Mouse (Mus musculus) CH12.LX (cell line): ENCODE data around the gene Cuedc2. TPM values are rescaled to one million over a fixed set of nuclear protein-coding genes. Genes with fewer than 3 reads are reported as not detected.

Experiments used
- DNase-seq: peaks from one replicate; pipeline ENCODE4 v3.0.0-alpha.2; 2013; ENCODE audit errors: extremely low read depth
- H3K27ac ChIP-seq: 2 replicates; pipeline ENCODE4 v1.5.1; 2012; ENCODE audit warnings: low read depth, mild to moderate bottlenecking, control low read depth, moderate library complexity; ENCODE audit not compliant: insufficient read depth
- H3K27me3 ChIP-seq: replicated peaks from 2 replicates; pipeline ENCODE3; 2012; ENCODE audit warnings: inconsistent platforms
- H3K36me3 ChIP-seq, 2 experiments: replicated peaks in 1 of 2; 2 replicates each; pipeline versions ENCODE3 to v1.6.1; 2012; ENCODE audit warnings: inconsistent platforms in 1 of 2, low read length in 1 of 2, mild to moderate bottlenecking in 1 of 2, mixed read lengths in 1 of 2, moderate library complexity in 1 of 2; ENCODE audit not compliant: control insufficient read depth in 1 of 2, insufficient read depth in 1 of 2
- H3K4me1 ChIP-seq, 2 experiments: 2 replicates each; pipeline ENCODE4 v1.6.1; 2012; ENCODE audit warnings: inconsistent platforms in 1 of 2, moderate library complexity in 1 of 2; ENCODE audit not compliant: insufficient read depth in 2 of 2, control insufficient read depth in 1 of 2
- H3K4me2 ChIP-seq: 2 replicates; pipeline ENCODE4 v1.6.1; 2012; ENCODE audit warnings: low read depth, mild to moderate bottlenecking, control low read depth; ENCODE audit not compliant: poor library complexity, insufficient read depth, severe bottlenecking
- H3K4me3 ChIP-seq, 3 experiments: fragments of 150-350 bp in 1 of 3; sonication (generic) in 1 of 3; replicated peaks in 1 of 3; 2 replicates each; pipeline versions ENCODE3 to v1.5.1; 2011 to 2012; ENCODE audit warnings: low read depth in 2 of 3, low read length in 2 of 3, mild to moderate bottlenecking in 2 of 3, moderate library complexity in 2 of 3, control low read depth in 1 of 3, improper control_type of control experiment in 1 of 3, inconsistent platforms in 1 of 3, mixed read lengths in 1 of 3; ENCODE audit not compliant: poor library complexity in 1 of 3
- H3K79me2 ChIP-seq: replicated peaks from 2 replicates; pipeline ENCODE4 v1.6.1; 2012; ENCODE audit warnings: mild to moderate bottlenecking, moderate library complexity; ENCODE audit not compliant: control insufficient read depth, poor library complexity, insufficient read depth, severe bottlenecking; ENCODE audit errors: extremely low read depth
- H3K9ac ChIP-seq: 2 replicates; pipeline ENCODE4 v1.6.1; 2012; ENCODE audit warnings: low read depth, mild to moderate bottlenecking, control low read depth, moderate library complexity; ENCODE audit not compliant: insufficient read depth
- H3K9me3 ChIP-seq: replicated peaks from 2 replicates; pipeline ENCODE3; 2012; ENCODE audit warnings: low read length, inconsistent platforms, mixed read lengths
- BHLHE40 ChIP-seq: IDR thresholded peaks from 2 replicates; pipeline ENCODE4 v1.6.1; 2011; ENCODE audit warnings: mild to moderate bottlenecking, low read depth, low read length, improper control_type of control experiment
- CHD1 ChIP-seq: IDR thresholded peaks from 2 replicates; pipeline ENCODE4 v1.6.1; 2012; ENCODE audit warnings: low read depth, low read length, improper control_type of control experiment, inconsistent platforms
- CHD2 ChIP-seq: IDR thresholded peaks from 2 replicates; pipeline ENCODE4 v1.6.1; 2011; ENCODE audit warnings: low read length, improper control_type of control experiment
- CTCF ChIP-seq, 2 experiments: IDR thresholded peaks in 1 of 2; conservative IDR thresholded peaks in 1 of 2; 2 replicates each; pipeline ENCODE4 v1.5.1; 2011 to 2012; ENCODE audit warnings: low read depth in 2 of 2, low read length in 2 of 2, improper control_type of control experiment in 1 of 2, inconsistent platforms in 1 of 2, mild to moderate bottlenecking in 1 of 2, moderate library complexity in 1 of 2
- E2F4 ChIP-seq: IDR thresholded peaks from 2 replicates; pipeline ENCODE4 v1.6.1; 2011; ENCODE audit warnings: low read depth, low read length, improper control_type of control experiment; ENCODE audit not compliant: insufficient replicate concordance
- ETS1 ChIP-seq: conservative IDR thresholded peaks from 2 replicates; pipeline ENCODE4 v1.6.1; 2012; ENCODE audit warnings: low read depth, mild to moderate bottlenecking, inconsistent platforms, low read length, improper control_type of control experiment, moderate library complexity
- GABPA ChIP-seq: IDR thresholded peaks from 2 replicates; pipeline ENCODE4 v1.6.1; 2012; ENCODE audit warnings: low read depth, low read length, improper control_type of control experiment, inconsistent platforms; ENCODE audit not compliant: insufficient replicate concordance
- HCFC1 ChIP-seq: IDR thresholded peaks from 2 replicates; pipeline ENCODE4 v1.6.1; 2012; ENCODE audit warnings: low read depth, mild to moderate bottlenecking, inconsistent platforms, low read length, improper control_type of control experiment
- JUN ChIP-seq: IDR thresholded peaks from 2 replicates; pipeline ENCODE4 v1.6.1; 2011; ENCODE audit warnings: low read depth, mild to moderate bottlenecking, low read length, improper control_type of control experiment, moderate library complexity; ENCODE audit not compliant: insufficient read depth
- KAT2A ChIP-seq: IDR thresholded peaks from 2 replicates; pipeline ENCODE4 v1.6.1; 2012; ENCODE audit warnings: low read length, improper control_type of control experiment, inconsistent platforms; ENCODE audit not compliant: insufficient replicate concordance
- MAZ ChIP-seq: IDR thresholded peaks from 2 replicates; pipeline ENCODE4 v1.6.1; 2012; ENCODE audit warnings: low read depth, mild to moderate bottlenecking, inconsistent platforms, low read length, improper control_type of control experiment, moderate library complexity
- MEF2A ChIP-seq: IDR thresholded peaks from 2 replicates; pipeline ENCODE4 v1.6.1; 2014; ENCODE audit warnings: low read depth, mild to moderate bottlenecking, inconsistent platforms, low read length, improper control_type of control experiment, borderline replicate concordance
- MYC ChIP-seq: IDR thresholded peaks from 2 replicates; pipeline ENCODE4 v1.6.1; 2011; ENCODE audit warnings: low read depth, mild to moderate bottlenecking, improper control_type of control experiment, low read length
- NRF1 ChIP-seq: IDR thresholded peaks from 2 replicates; pipeline ENCODE4 v1.6.1; 2014; ENCODE audit warnings: low read depth, mild to moderate bottlenecking, inconsistent platforms, low read length, improper control_type of control experiment, moderate library complexity
- POLR2A ChIP-seq: IDR thresholded peaks from 2 replicates; pipeline ENCODE4 v1.6.1; 2011; ENCODE audit warnings: low read depth, mild to moderate bottlenecking, improper control_type of control experiment, low read length
- RAD21 ChIP-seq: IDR thresholded peaks from 2 replicates; pipeline ENCODE4 v1.6.1; 2011; ENCODE audit warnings: low read depth, mild to moderate bottlenecking, low read length, improper control_type of control experiment, moderate library complexity
- RCOR1 ChIP-seq: conservative IDR thresholded peaks from 2 replicates; pipeline ENCODE4 v1.6.1; 2012; ENCODE audit warnings: low read depth, mild to moderate bottlenecking, inconsistent platforms, low read length, improper control_type of control experiment
- SMC3 ChIP-seq: IDR thresholded peaks from 2 replicates; pipeline ENCODE4 v1.6.1; 2011; ENCODE audit warnings: low read depth, low read length, improper control_type of control experiment
- UBTF ChIP-seq: IDR thresholded peaks from 2 replicates; pipeline ENCODE4 v1.6.1; 2012; ENCODE audit warnings: low read depth, mild to moderate bottlenecking, inconsistent platforms, low read length, improper control_type of control experiment, moderate library complexity
- USF2 ChIP-seq: conservative IDR thresholded peaks from 2 replicates; pipeline ENCODE4 v1.6.1; 2011; ENCODE audit warnings: low read depth, low read length, improper control_type of control experiment
- dilution Hi-C: fragments of 300-500 bp; cut with MboI; formaldehyde crosslinking; loops from 2 replicates; pipeline ENCODE4 v1.14.3; 2020; ENCODE audit warnings: low sequenced_read_pairs; ENCODE audit not compliant: extremely low pct_unique_long_range_greater_than_20kb, extremely low pct_ligation_motif_present
- in situ Hi-C: fragments of 300-500 bp; cut with MboI; formaldehyde crosslinking; loops from 3 replicates; pipeline ENCODE4 v1.14.3; 2019; ENCODE audit warnings: low sequenced_read_pairs, low pct_ligation_motif_present, low pct_unique_long_range_greater_than_20kb, mixed read lengths
- polyA plus RNA-seq: library from polyadenylated mRNA; unstranded; fragments of >175 nt; gene quantifications from 2 replicates; pipeline ENCODE4 v1.2.1, GENCODE M21; 2012; ENCODE audit warnings: low read depth; ENCODE audit not compliant: insufficient read length
- total RNA-seq, 2 experiments: library from RNA; depleted of rRNA; stranded (reverse); fragments of 300-350 nt in 1 of 2; fragments of >200 nt in 1 of 2; gene quantifications; 2 replicates each; pipeline ENCODE4 v1.2.3; 2012 to 2014

Gene Cuedc2
- total and polyA plus RNA-seq, 3 experiments, result 94.4 to 117 (median 102) TPM

GRCm38 (mm10) chr19:46308706-46309435, 29.6 kb downstream of the Cuedc2 start:
- Histone ChIP-seq H3K4me2 (no peak overlapping the region), H3K36me3 (peaks cover 70 to 73% of the 10 kb centered on the region in 2 experiments), H3K4me3 (no peak overlapping the region), H3K9ac (no peak overlapping the region), H3K4me1 (peaks cover 4 to 29% of the 10 kb centered on the region in 2 experiments), H3K9me3 (no peaks in the 10 kb centered on the region), H3K79me2 (peaks cover 6% of the 10 kb centered on the region), H3K27me3 (no peaks in the 10 kb centered on the region), H3K27ac (no peak overlapping the region)
- in situ Hi-C loops, result no loop called here
- TF ChIP-seq SMC3 (peak; percentile 38), CTCF (conservative IDR thresholded peaks at IDR 0.05 in 1 of 2, IDR thresholded peaks at IDR 0.05 in 1 of 2; ENCODE audit: low read depth in 2 of 2, low read length in 2 of 2) (peak in 1 of 2 experiments; percentile 54; a peak in 2 of 4 replicates), CHD1 (no peak), RAD21 (peak; percentile 14)
- DNase-seq, result no peak
- dilution Hi-C loops, result no loop called here

- Histone ChIP-seq H3K9ac (no peak overlapping the region), H3K79me2 (peaks cover 6% of the 10 kb centered on the region), H3K9me3 (no peaks in the 10 kb centered on the region), H3K4me3 (no peak overlapping the region), H3K36me3 (peaks cover 65 to 68% of the 10 kb centered on the region in 2 experiments), H3K27ac (no peak overlapping the region), H3K27me3 (no peaks in the 10 kb centered on the region), H3K4me2 (no peak overlapping the region), H3K4me1 (peaks cover 6 to 31% of the 10 kb centered on the region in 2 experiments)
- dilution Hi-C loops (no loop called here), in situ Hi-C loops (no loop called here)
- TF ChIP-seq GABPA (no peak), MEF2A (no peak), E2F4 (no peak), POLR2A (no peak), MAZ (no peak), USF2 (no peak), BHLHE40 (no peak), ETS1 (no peak), SMC3 (no peak), UBTF (no peak), KAT2A (no peak), MYC (no peak), JUN (no peak), RCOR1 (no peak), NRF1 (no peak), HCFC1 (no peak), CHD2 (no peak)
- DNase-seq, result no peak
Observed at GRCm38 (mm10) chr19:46308303-46308702, 30.2 kb downstream of the Cuedc2 start.
